In the genomic region with DNA sequence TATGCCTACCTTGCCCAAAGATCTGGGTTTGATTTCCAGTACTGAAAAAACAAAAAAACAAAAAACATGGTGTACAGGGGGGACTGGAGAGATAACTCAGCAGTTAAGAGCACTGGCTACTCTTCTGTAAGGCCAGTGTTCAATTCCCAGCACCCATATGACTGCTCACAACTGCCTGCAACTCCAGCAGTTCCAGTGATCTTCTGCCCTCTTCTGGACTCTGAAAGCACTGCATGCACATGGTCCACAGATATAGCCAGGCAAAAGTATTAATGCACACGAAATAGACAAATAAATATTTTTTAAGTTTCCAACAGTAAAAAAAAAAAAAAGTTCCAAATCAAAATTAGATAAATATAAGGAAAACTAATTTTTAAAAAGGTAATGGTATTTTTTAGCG, we compare ENCODE assay signal across 35 mouse cellular contexts. TPM values are rescaled to one million over a fixed set of nuclear protein-coding genes. Genes with fewer than 3 reads are reported as not detected.
DNase-seq lines count a peak whose midpoint lies in the region; ATAC-seq and TF ChIP-seq lines count a peak whose summit lies in the region.
"Had no signal": no experiment of that assay in that cellular context is flagged by ENCODE, and none has a peak within 500 bp of the region (broad histone marks: within the 10 kb centered on the region; RNA-seq: fewer than 3 reads in every experiment).

No protein-coding gene starts in this region.

- TF ChIP-seq CTCF in kidney, adult 2 months (conservative IDR thresholded peaks at IDR 0.05; ENCODE audit: insufficient read depth, insufficient read length, low read depth, low read length), result 0 out of 2 replicates have a peak, but pooled peaks have one; percentile 13
- TF ChIP-seq CTCF in midbrain, postnatal 0 days (IDR thresholded peaks at IDR 0.05), result peak; percentile 45
- peak; percentile 22 to 39 (median 29); a peak in 3 of 6 replicates for TF ChIP-seq CTCF in MEL (IDR thresholded peaks at IDR 0.05 in 2 of 3, conservative IDR thresholded peaks at IDR 0.05 in 1 of 3; ENCODE audit: control insufficient read depth in 1 of 3, insufficient read depth in 1 of 3, low read depth in 2 of 3, low read length in 3 of 3, poor library complexity in 1 of 3, severe bottlenecking in 1 of 3)
- TF ChIP-seq CTCF in stomach, postnatal 0 days (IDR thresholded peaks at IDR 0.05; ENCODE audit: low read depth), result 0 out of 2 replicates have a peak, but pooled peaks have one; percentile 23

- no peaks in the 10 kb centered on the region for H3K27me3 ChIP-seq in kidney, adult 2 months (replicated peaks; ENCODE audit: control insufficient read depth, insufficient read depth, low read length)
- H3K27me3 ChIP-seq in midbrain, postnatal 0 days (ENCODE audit: insufficient read depth, low read length), result no peaks in the 10 kb centered on the region
- no peaks in the 10 kb centered on the region for H3K27me3 ChIP-seq in midbrain, embryonic 11.5 days (ENCODE audit: control insufficient read depth, insufficient read depth, low read length)
- H3K27me3 ChIP-seq in MEL (ENCODE audit: control insufficient read depth in 1 of 2, insufficient read depth in 2 of 2, low read length in 2 of 2), result peaks cover 0 to 2% of the 10 kb centered on the region in 2 experiments; a peak in 1 of 4 replicates
- no peaks in the 10 kb centered on the region for H3K27me3 ChIP-seq in stomach, postnatal 0 days (ENCODE audit: control insufficient read depth, insufficient read depth, low read length)
- H3K27me3 ChIP-seq: embryonic facial prominence, embryonic 13.5 days; neural tube, embryonic 12.5 days had no signal

- DNase-seq in kidney, adult 2 months, result no peak
- no peak for DNase-seq in kidney, postnatal 36 days
- no peak for DNase-seq in midbrain, postnatal 0 days (ENCODE audit: low spot score)
- no peak for DNase-seq in midbrain, embryonic 11.5 days (ENCODE audit: low spot score, missing footprints)
- DNase-seq in MEL (ENCODE audit: low read depth, low spot score), result peak; percentile 28
- DNase-seq in stomach, postnatal 0 days (ENCODE audit: low spot score), result no peak
- DNase-seq in cerebellum, postnatal 4 days (ENCODE audit: low spot score in 2 of 2), result no peak
- no peak for DNase-seq in heart, adult 18-20 months
- DNase-seq: kidney, adult 11 months had no signal

- no peaks in the 10 kb centered on the region for H3K36me3 ChIP-seq in kidney, adult 2 months (ENCODE audit: control insufficient read depth, insufficient read depth, low read length)
- no peaks in the 10 kb centered on the region for H3K36me3 ChIP-seq in midbrain, postnatal 0 days (ENCODE audit: insufficient read depth, low read length)
- H3K36me3 ChIP-seq in midbrain, embryonic 11.5 days (ENCODE audit: control insufficient read depth, insufficient read depth, low read length), result no peaks in the 10 kb centered on the region
- no peaks in the 10 kb centered on the region for H3K36me3 ChIP-seq in MEL (ENCODE audit: control insufficient read depth in 1 of 2, insufficient read depth in 2 of 2, low read length in 2 of 2)
- no peaks in the 10 kb centered on the region for H3K36me3 ChIP-seq in stomach, postnatal 0 days (ENCODE audit: control insufficient read depth, insufficient read depth, low read length)
- H3K36me3 ChIP-seq: embryonic facial prominence, embryonic 13.5 days; heart, embryonic 10.5 days; heart, embryonic 15.5 days; kidney, embryonic 15.5 days; limb, embryonic 10.5 days; limb, embryonic 15.5 days; midbrain, embryonic 10.5 days; neural tube, embryonic 12.5 days had no signal

- TF ChIP-seq POLR2A in kidney, adult 2 months (IDR thresholded peaks at IDR 0.05; ENCODE audit: low read depth, low read length), result no peak
- no peak for TF ChIP-seq POLR2A in MEL (IDR thresholded peaks at IDR 0.05; ENCODE audit: control insufficient read depth in 1 of 2, insufficient read depth in 1 of 2, low read depth in 1 of 2, low read length in 2 of 2, poor library complexity in 1 of 2)

- no peaks in the 10 kb centered on the region for H3K79me2 ChIP-seq in MEL (ENCODE audit: control insufficient read depth, insufficient read depth, low read length, poor library complexity)

- H3K4me1 ChIP-seq in kidney, adult 2 months (ENCODE audit: control insufficient read depth, insufficient read depth, low read length), result no peaks in the 10 kb centered on the region
- H3K4me1 ChIP-seq in midbrain, postnatal 0 days (ENCODE audit: insufficient read depth, low read length), result no peaks in the 10 kb centered on the region
- no peaks in the 10 kb centered on the region for H3K4me1 ChIP-seq in midbrain, embryonic 11.5 days (ENCODE audit: control insufficient read depth, insufficient read depth, low read length)
- H3K4me1 ChIP-seq in MEL (ENCODE audit: control insufficient read depth in 1 of 2, insufficient read depth in 2 of 2, low read length in 2 of 2), result no peaks in the 10 kb centered on the region
- H3K4me1 ChIP-seq in stomach, postnatal 0 days (replicated peaks; ENCODE audit: control insufficient read depth, insufficient read depth), result no peaks in the 10 kb centered on the region
- H3K4me1 ChIP-seq: embryonic facial prominence, embryonic 13.5 days; heart, embryonic 10.5 days; heart, embryonic 15.5 days; kidney, embryonic 15.5 days; limb, embryonic 10.5 days; limb, embryonic 15.5 days; midbrain, embryonic 10.5 days; neural tube, embryonic 12.5 days had no signal

- no peak overlapping the region for H3K9ac ChIP-seq in midbrain, postnatal 0 days (replicated peaks; ENCODE audit: low read length, poor library complexity, severe bottlenecking)
- H3K9ac ChIP-seq in midbrain, embryonic 11.5 days (ENCODE audit: low read length), result no peak overlapping the region
- H3K9ac ChIP-seq in MEL (ENCODE audit: control insufficient read depth, low read depth, low read length, poor library complexity, severe bottlenecking), result no peak overlapping the region
- H3K9ac ChIP-seq in stomach, postnatal 0 days (ENCODE audit: low read length), result no peak overlapping the region
- H3K9ac ChIP-seq: embryonic facial prominence, embryonic 13.5 days; heart, embryonic 15.5 days; kidney, embryonic 15.5 days; limb, embryonic 15.5 days; neural tube, embryonic 12.5 days had no signal

- 88% methylated on average over 2 of the region's 2 CpGs for WGBS in kidney, adult 2 months
- WGBS in midbrain, postnatal 0 days, result 96% methylated on average over 2 of the region's 2 CpGs
- 87% methylated on average over 2 of the region's 2 CpGs for WGBS in midbrain, embryonic 11.5 days
- 87% methylated on average over 2 of the region's 2 CpGs for WGBS in stomach, postnatal 0 days

- no peak for ATAC-seq in midbrain, postnatal 0 days (ENCODE audit: low FRiP score)
- ATAC-seq in midbrain, embryonic 11.5 days (ENCODE audit: low FRiP score), result no peak
- no peak for ATAC-seq in stomach, postnatal 0 days (ENCODE audit: low FRiP score, low TSS enrichment)

- H3K27ac ChIP-seq in kidney, adult 2 months (ENCODE audit: insufficient read depth, low read depth, low read length), result no peak overlapping the region
- H3K27ac ChIP-seq in midbrain, postnatal 0 days (ENCODE audit: low read depth, low read length), result no peak overlapping the region
- H3K27ac ChIP-seq in midbrain, embryonic 11.5 days (ENCODE audit: low read depth, low read length), result no peak overlapping the region
- no peak overlapping the region for H3K27ac ChIP-seq in MEL (ENCODE audit: control insufficient read depth, low read depth, low read length)
- no peak overlapping the region for H3K27ac ChIP-seq in stomach, postnatal 0 days (replicated peaks)
- H3K27ac ChIP-seq: embryonic facial prominence, embryonic 13.5 days; heart, embryonic 10.5 days; heart, embryonic 15.5 days; kidney, embryonic 15.5 days; layer of hippocampus, adult 2 months; limb, embryonic 10.5 days; limb, embryonic 15.5 days; midbrain, embryonic 10.5 days; neural tube, embryonic 12.5 days had no signal

- H3K4me3 ChIP-seq in kidney, adult 2 months (ENCODE audit: insufficient read depth, low read depth, low read length), result no peak overlapping the region
- H3K4me3 ChIP-seq in midbrain, postnatal 0 days (ENCODE audit: low read depth, low read length), result no peak overlapping the region
- no peak overlapping the region for H3K4me3 ChIP-seq in midbrain, embryonic 11.5 days (ENCODE audit: low read depth, low read length)
- H3K4me3 ChIP-seq in MEL (ENCODE audit: control insufficient read depth in 1 of 2, insufficient read depth in 1 of 2, low read depth in 2 of 2, low read length in 2 of 2), result no peak overlapping the region
- H3K4me3 ChIP-seq in stomach, postnatal 0 days (ENCODE audit: low read depth, low read length), result no peak overlapping the region
- H3K4me3 ChIP-seq: embryonic facial prominence, embryonic 13.5 days; erythroblast, embryonic 14.5 days; heart, embryonic 10.5 days; heart, embryonic 15.5 days; kidney, embryonic 15.5 days; layer of hippocampus, adult 2 months; limb, embryonic 10.5 days; limb, embryonic 15.5 days; midbrain, embryonic 10.5 days; myocyte; neural tube, embryonic 12.5 days had no signal

- H3K9me3 ChIP-seq in midbrain, postnatal 0 days (ENCODE audit: low read length), result no peaks in the 10 kb centered on the region
- no peaks in the 10 kb centered on the region; the same call in 1 of the 2 replicates for H3K9me3 ChIP-seq in midbrain, embryonic 11.5 days (ENCODE audit: control insufficient read depth, low read length)
- no peaks in the 10 kb centered on the region for H3K9me3 ChIP-seq in MEL (replicated peaks; ENCODE audit: insufficient read depth, low read length)
- no peaks in the 10 kb centered on the region for H3K9me3 ChIP-seq in stomach, postnatal 0 days (ENCODE audit: control insufficient read depth, low read length)
- H3K9me3 ChIP-seq: embryonic facial prominence, embryonic 13.5 days; heart, embryonic 10.5 days; heart, embryonic 15.5 days; limb, embryonic 10.5 days; limb, embryonic 15.5 days; midbrain, embryonic 10.5 days; neural tube, embryonic 12.5 days had no signal

- peak; percentile 15; the same call in 1 of the 2 replicates for TF ChIP-seq RAD21 in MEL (IDR thresholded peaks at IDR 0.05; ENCODE audit: low read depth, low read length)

- H3K4me2 ChIP-seq in midbrain, postnatal 0 days (ENCODE audit: low read depth, low read length, poor library complexity, severe bottlenecking), result no peak overlapping the region
- H3K4me2 ChIP-seq in midbrain, embryonic 11.5 days, result no peak overlapping the region
- no peak overlapping the region for H3K4me2 ChIP-seq in stomach, postnatal 0 days (replicated peaks; ENCODE audit: low read depth)
- H3K4me2 ChIP-seq: embryonic facial prominence, embryonic 13.5 days; heart, embryonic 15.5 days; kidney, embryonic 15.5 days; limb, embryonic 15.5 days; neural tube, embryonic 12.5 days had no signal

- no peak for TF ChIP-seq EP300 in MEL (IDR thresholded peaks at IDR 0.05; ENCODE audit: low read depth in 1 of 2, low read length in 2 of 2)
- TF ChIP-seq EP300 in stomach, postnatal 0 days (optimal IDR thresholded peaks at IDR 0.05), result no peak

RNA-seq across cellular contexts. Expression of a gene that starts 13.0 kb away (rescaled TPM):
- 0.29 and 0.55 TPM in 2 replicates for polyA plus RNA-seq in kidney, adult 2 months (2012; rRNA removed)
- total RNA-seq in midbrain, postnatal 0 days (2014; rRNA removed), result 0.76 and 1.4 TPM in 2 replicates
- polyA plus RNA-seq in midbrain, postnatal 0 days (2015; fragmentation: Nextera tagmentation; extraction: Ambion mirVana), result 0.47 and 0.59 TPM in 2 replicates
- polyA plus RNA-seq in midbrain, embryonic 11.5 days (2014; fragmentation: Nextera tagmentation; extraction: Ambion mirVana), result 0.40 and 0.60 TPM in 2 replicates
- not detected in 2 replicates for total RNA-seq in MEL (2012; rRNA removed)
- not detected for polyA plus RNA-seq in MEL (2012; ENCODE audit: insufficient read depth in 1 of 2, insufficient read length in 2 of 2, low read depth in 1 of 2, low replicate concordance in 2 of 2, missing spikeins in 1 of 2)
- 5.6 and 6.0 TPM in 2 replicates for polyA plus RNA-seq in stomach, postnatal 0 days (2015; fragmentation: Nextera tagmentation; extraction: Ambion mirVana)
- 1 to 10 TPM; 2.6 to 4.4 TPM for total RNA-seq in heart, adult 18-20 months (2021)
- total RNA-seq: CH12.LX; common myeloid progenitor, adult 5-6 weeks; granulocyte monocyte progenitor cell, adult 5-6 weeks; megakaryocyte progenitor cell, adult 5-6 weeks had no signal
- polyA plus RNA-seq: C2C12; limb, embryonic 10.5 days; myocyte; spleen, adult 2 months; testis, adult 2 months had no signal

RNA-seq across cellular contexts. Expression of a gene that starts 57.7 kb away (rescaled TPM):
- polyA plus RNA-seq in kidney, adult 2 months (2012; rRNA removed), result 5.3 and 5.8 TPM in 2 replicates
- not detected in 2 replicates for total RNA-seq in midbrain, postnatal 0 days (2014; rRNA removed)
- not detected in 2 replicates for polyA plus RNA-seq in midbrain, postnatal 0 days (2015; fragmentation: Nextera tagmentation; extraction: Ambion mirVana)
- not detected in 2 replicates for polyA plus RNA-seq in midbrain, embryonic 11.5 days (2014; fragmentation: Nextera tagmentation; extraction: Ambion mirVana)
- total RNA-seq in MEL (2012; rRNA removed), result not detected in 2 replicates
- not detected for polyA plus RNA-seq in MEL (2012; ENCODE audit: insufficient read depth in 1 of 2, insufficient read length in 2 of 2, low read depth in 1 of 2, low replicate concordance in 2 of 2, missing spikeins in 1 of 2)
- 21.4 and 24.8 TPM in 2 replicates for polyA plus RNA-seq in stomach, postnatal 0 days (2015; fragmentation: Nextera tagmentation; extraction: Ambion mirVana)
- not detected for total RNA-seq in heart, adult 18-20 months (2021)
- total RNA-seq: adrenal gland, postnatal 10 days; CH12.LX; common myeloid progenitor, adult 5-6 weeks; gastrocnemius, postnatal 14 days; granulocyte monocyte progenitor cell, adult 5-6 weeks; heart, postnatal 25 days; layer of hippocampus, adult 2 months; layer of hippocampus, postnatal 25 days; megakaryocyte progenitor cell, adult 5-6 weeks had no signal
- polyA plus RNA-seq: C2C12; embryonic facial prominence, embryonic 13.5 days; erythroblast, embryonic 14.5 days; forebrain, embryonic 11.5 days; heart, embryonic 10.5 days; hindbrain, embryonic 11.5 days; kidney, embryonic 15.5 days; limb, embryonic 10.5 days; liver, embryonic 16.5 days; midbrain, embryonic 10.5 days; midbrain, embryonic 16.5 days; myocyte; neural tube, embryonic 12.5 days; spleen, adult 2 months; testis, adult 2 months had no signal
